Mouse (Mus musculus): ENCODE results near the gene Synpo2. TPM values are rescaled to one million over a fixed set of nuclear protein-coding genes. Genes with fewer than 3 reads are reported as not detected.

Gene Synpo2
- polyA plus RNA-seq, 1 experiment from 2014 or later: 1.1 TPM

GRCm38 (mm10) chr3:123149380-123150162, 86.4 kb downstream of the Synpo2 start:
- ATAC-seq: no peak
- H3K4me2 ChIP-seq (ENCODE audit: low read length): no peak overlapping the region
- no peaks in the 10 kb centered on the region for H3K9me3 ChIP-seq (replicated peaks; ENCODE audit: control insufficient read depth, low read length)
- no peak overlapping the region for H3K4me3 ChIP-seq (ENCODE audit: low read depth, low read length)
- no peak overlapping the region for H3K27ac ChIP-seq (ENCODE audit: low read depth, low read length)
- DNase-seq (ENCODE audit: low spot score): no peak
- WGBS: 84% methylated on average over 10 of the region's 10 CpGs
- H3K36me3 ChIP-seq (ENCODE audit: control insufficient read depth, insufficient read depth, low read length): no peaks in the 10 kb centered on the region
- no peaks in the 10 kb centered on the region for H3K4me1 ChIP-seq (ENCODE audit: control insufficient read depth, insufficient read depth, low read length)
- H3K9ac ChIP-seq (ENCODE audit: low read length): no peak overlapping the region
- H3K27me3 ChIP-seq (replicated peaks; ENCODE audit: control insufficient read depth, insufficient read depth, low read length): no peaks in the 10 kb centered on the region

- no peak overlapping the region for H3K4me3 ChIP-seq (ENCODE audit: low read depth, low read length)
- H3K36me3 ChIP-seq (ENCODE audit: control insufficient read depth, insufficient read depth, low read length): no peaks in the 10 kb centered on the region
- no peak overlapping the region for H3K9ac ChIP-seq (ENCODE audit: low read length)
- H3K4me1 ChIP-seq (ENCODE audit: control insufficient read depth, insufficient read depth, low read length): no peaks in the 10 kb centered on the region
- DNase-seq (ENCODE audit: low spot score) (no peak), ATAC-seq (no peak)
- H3K4me2 ChIP-seq (ENCODE audit: low read length): no peak overlapping the region
- H3K9me3 ChIP-seq (replicated peaks; ENCODE audit: control insufficient read depth, low read length): no peaks in the 10 kb centered on the region
- no peaks in the 10 kb centered on the region for H3K27me3 ChIP-seq (replicated peaks; ENCODE audit: control insufficient read depth, insufficient read depth, low read length)
- no peak overlapping the region for H3K27ac ChIP-seq (ENCODE audit: low read depth, low read length)
- WGBS: 90% methylated on average over 3 of the region's 3 CpGs
Observed at GRCm38 (mm10) chr3:123148641-123149040, 87.3 kb downstream of the Synpo2 start.

- whole genome bisulfite sequencing: 91% methylated on average over 8 of the region's 8 CpGs
- Histone ChIP-seq H3K9me3 (replicated peaks; ENCODE audit: control insufficient read depth, low read length) (no peaks in the 10 kb centered on the region), H3K9ac (ENCODE audit: low read length) (no peak overlapping the region), H3K36me3 (ENCODE audit: control insufficient read depth, insufficient read depth, low read length) (no peaks in the 10 kb centered on the region), H3K4me3 (ENCODE audit: low read depth, low read length) (no peak overlapping the region), H3K27ac (ENCODE audit: low read depth, low read length) (no peak overlapping the region), H3K27me3 (replicated peaks; ENCODE audit: control insufficient read depth, insufficient read depth, low read length) (no peaks in the 10 kb centered on the region), H3K4me1 (ENCODE audit: control insufficient read depth, insufficient read depth, low read length) (no peaks in the 10 kb centered on the region), H3K4me2 (ENCODE audit: low read length) (no peak overlapping the region)
- DNase-seq (ENCODE audit: low spot score) (no peak), ATAC-seq (no peak)
Observed at GRCm38 (mm10) chr3:123146557-123146956, 89.4 kb downstream of the Synpo2 start.

- no peaks in the 10 kb centered on the region for H3K27me3 ChIP-seq (replicated peaks; ENCODE audit: control insufficient read depth, insufficient read depth, low read length)
- H3K4me1 ChIP-seq (ENCODE audit: control insufficient read depth, insufficient read depth, low read length): no peaks in the 10 kb centered on the region
- no peaks in the 10 kb centered on the region for H3K9me3 ChIP-seq (replicated peaks; ENCODE audit: control insufficient read depth, low read length)
- no peaks in the 10 kb centered on the region for H3K36me3 ChIP-seq (ENCODE audit: control insufficient read depth, insufficient read depth, low read length)
- WGBS: 87% methylated on average over 4 of the region's 4 CpGs
- ATAC-seq: no peak
- no peak overlapping the region for H3K4me3 ChIP-seq (ENCODE audit: low read depth, low read length)
- no peak for DNase-seq (ENCODE audit: low spot score)
- no peak overlapping the region for H3K27ac ChIP-seq (ENCODE audit: low read depth, low read length)
- no peak overlapping the region for H3K4me2 ChIP-seq (ENCODE audit: low read length)
- no peak overlapping the region for H3K9ac ChIP-seq (ENCODE audit: low read length)
Observed at GRCm38 (mm10) chr3:123145942-123146341, 90.0 kb downstream of the Synpo2 start.

GRCm38 (mm10) chr3:123143412-123143811, 92.5 kb downstream of the Synpo2 start:
- Histone ChIP-seq H3K4me2 (ENCODE audit: low read length) (no peak overlapping the region), H3K9ac (ENCODE audit: low read length) (no peak overlapping the region), H3K9me3 (replicated peaks; ENCODE audit: control insufficient read depth, low read length) (no peaks in the 10 kb centered on the region), H3K4me1 (ENCODE audit: control insufficient read depth, insufficient read depth, low read length) (no peaks in the 10 kb centered on the region), H3K4me3 (ENCODE audit: low read depth, low read length) (no peak overlapping the region), H3K27ac (ENCODE audit: low read depth, low read length) (no peak overlapping the region), H3K36me3 (ENCODE audit: control insufficient read depth, insufficient read depth, low read length) (no peaks in the 10 kb centered on the region), H3K27me3 (replicated peaks; ENCODE audit: control insufficient read depth, insufficient read depth, low read length) (no peaks in the 10 kb centered on the region)
- no peak for DNase-seq (ENCODE audit: low spot score)
- ATAC-seq: no peak
- WGBS: 85% methylated on average over 6 of the region's 6 CpGs

- H3K4me1 ChIP-seq (ENCODE audit: control insufficient read depth, insufficient read depth, low read length): no peaks in the 10 kb centered on the region
- no peaks in the 10 kb centered on the region for H3K36me3 ChIP-seq (ENCODE audit: control insufficient read depth, insufficient read depth, low read length)
- H3K9me3 ChIP-seq (replicated peaks; ENCODE audit: control insufficient read depth, low read length): no peaks in the 10 kb centered on the region
- 82% methylated on average over 3 of the region's 3 CpGs for WGBS
- DNase-seq (ENCODE audit: low spot score) (no peak), ATAC-seq (no peak)
- no peak overlapping the region for H3K27ac ChIP-seq (ENCODE audit: low read depth, low read length)
- H3K4me3 ChIP-seq (ENCODE audit: low read depth, low read length): no peak overlapping the region
- no peaks in the 10 kb centered on the region for H3K27me3 ChIP-seq (replicated peaks; ENCODE audit: control insufficient read depth, insufficient read depth, low read length)
- H3K9ac ChIP-seq (ENCODE audit: low read length): no peak overlapping the region
- no peak overlapping the region for H3K4me2 ChIP-seq (ENCODE audit: low read length)
Observed at GRCm38 (mm10) chr3:123142298-123142697, 93.7 kb downstream of the Synpo2 start.

- H3K4me2 ChIP-seq (ENCODE audit: low read length): no peak overlapping the region
- WGBS: 88% methylated on average over 6 of the region's 6 CpGs
- H3K9ac ChIP-seq (ENCODE audit: low read length): no peak overlapping the region
- no peak overlapping the region for H3K4me3 ChIP-seq (ENCODE audit: low read depth, low read length)
- ATAC-seq: no peak
- H3K27me3 ChIP-seq (replicated peaks; ENCODE audit: control insufficient read depth, insufficient read depth, low read length): no peaks in the 10 kb centered on the region
- H3K4me1 ChIP-seq (ENCODE audit: control insufficient read depth, insufficient read depth, low read length): no peaks in the 10 kb centered on the region
- H3K36me3 ChIP-seq (ENCODE audit: control insufficient read depth, insufficient read depth, low read length): no peaks in the 10 kb centered on the region
- H3K27ac ChIP-seq (ENCODE audit: low read depth, low read length): no peak overlapping the region
- no peak for DNase-seq (ENCODE audit: low spot score)
- H3K9me3 ChIP-seq (replicated peaks; ENCODE audit: control insufficient read depth, low read length): no peaks in the 10 kb centered on the region
Observed at GRCm38 (mm10) chr3:123141069-123141468, 94.9 kb downstream of the Synpo2 start.

GRCm38 (mm10) chr3:123140134-123140533, 95.8 kb downstream of the Synpo2 start:
- WGBS: 91% methylated on average over 3 of the region's 3 CpGs
- no peak overlapping the region for H3K4me3 ChIP-seq (ENCODE audit: low read depth, low read length)
- DNase-seq (ENCODE audit: low spot score): no peak
- H3K27me3 ChIP-seq (replicated peaks; ENCODE audit: control insufficient read depth, insufficient read depth, low read length): no peaks in the 10 kb centered on the region
- no peak for ATAC-seq
- H3K4me1 ChIP-seq (ENCODE audit: control insufficient read depth, insufficient read depth, low read length): no peaks in the 10 kb centered on the region
- H3K9me3 ChIP-seq (replicated peaks; ENCODE audit: control insufficient read depth, low read length): no peaks in the 10 kb centered on the region
- H3K27ac ChIP-seq (ENCODE audit: low read depth, low read length): no peak overlapping the region
- no peak overlapping the region for H3K9ac ChIP-seq (ENCODE audit: low read length)
- H3K36me3 ChIP-seq (ENCODE audit: control insufficient read depth, insufficient read depth, low read length): no peaks in the 10 kb centered on the region
- no peak overlapping the region for H3K4me2 ChIP-seq (ENCODE audit: low read length)

- DNase-seq (ENCODE audit: low spot score) (no peak), ATAC-seq (no peak)
- no peaks in the 10 kb centered on the region for H3K9me3 ChIP-seq (replicated peaks; ENCODE audit: control insufficient read depth, low read length)
- H3K27me3 ChIP-seq (replicated peaks; ENCODE audit: control insufficient read depth, insufficient read depth, low read length): no peaks in the 10 kb centered on the region
- H3K4me2 ChIP-seq (ENCODE audit: low read length): no peak overlapping the region
- no peak overlapping the region for H3K4me3 ChIP-seq (ENCODE audit: low read depth, low read length)
- no peak overlapping the region for H3K9ac ChIP-seq (ENCODE audit: low read length)
- WGBS: 71% methylated on average over 5 of the region's 5 CpGs
- no peak overlapping the region for H3K27ac ChIP-seq (ENCODE audit: low read depth, low read length)
- no peaks in the 10 kb centered on the region for H3K4me1 ChIP-seq (ENCODE audit: control insufficient read depth, insufficient read depth, low read length)
- H3K36me3 ChIP-seq (ENCODE audit: control insufficient read depth, insufficient read depth, low read length): no peaks in the 10 kb centered on the region
Observed at GRCm38 (mm10) chr3:123139619-123140018, 96.3 kb downstream of the Synpo2 start.
